Mouse (Mus musculus): ENCODE data around the gene Gnl1. TPM values are rescaled to one million over a fixed set of nuclear protein-coding genes. Genes with fewer than 3 reads are reported as not detected.
"Not testable (repeated sequence)": the region's sequence is repeated elsewhere in the genome, so short reads cannot be mapped to it uniquely, and the experiment has no call there.

The Gnl1 gene
- 34.1 and 37.1 TPM in 2 replicates for polyA plus RNA-seq (2012; rRNA removed)

GRCm38 (mm10) chr17:35979401-35980362, at the start of gene Gnl1, which contains the start of gene Prr3:
Gene Gnl1 (plus strand): TSS chr17:35979851.
Gene Prr3 (minus strand): TSS chr17:35980236.
- H3K4me3 ChIP-seq (replicated peaks; ENCODE audit: extremely low read depth, low read depth, low read length), result peak within 1 kb of the TSS; percentile 75
- peaks cover 6% of the 10 kb centered on the region; the same call in 1 of the 2 replicates for H3K4me1 ChIP-seq (ENCODE audit: control insufficient read depth, insufficient read depth, low read length)
- TF ChIP-seq CTCF (IDR thresholded peaks at IDR 0.05; ENCODE audit: insufficient read depth, low read length), result no peak
- 0 out of 2 replicates have a peak, but pooled peaks have one; percentile 7 for TF ChIP-seq POLR2A (IDR thresholded peaks at IDR 0.05; ENCODE audit: borderline replicate concordance, extremely low read depth, low read depth, low read length)
- peak; percentile 91 for DNase-seq
- under 1% methylated on average over 106 of the region's 109 CpGs for WGBS

- H3K4me3 ChIP-seq (replicated peaks; ENCODE audit: extremely low read depth, low read depth, low read length), result no peak overlapping the region
- H3K4me1 ChIP-seq (ENCODE audit: control insufficient read depth, insufficient read depth, low read length), result no peaks in the 10 kb centered on the region
- DNase-seq, result no peak
- 95% methylated on average over 12 of the region's 12 CpGs for WGBS
- TF ChIP-seq POLR2A (IDR thresholded peaks at IDR 0.05; ENCODE audit: borderline replicate concordance, extremely low read depth, low read depth, low read length), result no peak
- no peak for TF ChIP-seq CTCF (IDR thresholded peaks at IDR 0.05; ENCODE audit: insufficient read depth, low read length)
Measured at GRCm38 (mm10) chr17:35930627-35931026, 49.0 kb upstream of the Gnl1 start.

- DNase-seq, result no peak
- whole genome bisulfite sequencing, result 88% methylated on average over 4 of the region's 4 CpGs
- TF ChIP-seq CTCF (IDR thresholded peaks at IDR 0.05; ENCODE audit: insufficient read depth, low read length), result no peak
- no peak for TF ChIP-seq POLR2A (IDR thresholded peaks at IDR 0.05; ENCODE audit: borderline replicate concordance, extremely low read depth, low read depth, low read length)
- H3K4me3 ChIP-seq (replicated peaks; ENCODE audit: extremely low read depth, low read depth, low read length), result no peak overlapping the region
- no peaks in the 10 kb centered on the region for H3K4me1 ChIP-seq (ENCODE audit: control insufficient read depth, insufficient read depth, low read length)
Measured at GRCm38 (mm10) chr17:35932608-35933007, 47.0 kb upstream of the Gnl1 start.

- WGBS, result 85% methylated on average over 14 of the region's 14 CpGs
- not testable (repeated sequence) for DNase-seq; H3K4me1 ChIP-seq (ENCODE audit: control insufficient read depth, insufficient read depth, low read length)
Measured at GRCm38 (mm10) chr17:35935763-35936162, 43.9 kb upstream of the Gnl1 start.

GRCm38 (mm10) chr17:35937700-35938348, 41.8 kb upstream of the Gnl1 start:
- peak; percentile 33 for DNase-seq
- Histone ChIP-seq H3K4me1 (ENCODE audit: control insufficient read depth, insufficient read depth, low read length) (no peaks in the 10 kb centered on the region), H3K4me3 (replicated peaks; ENCODE audit: extremely low read depth, low read depth, low read length) (no peak overlapping the region)
- 27% methylated on average over 2 of the region's 2 CpGs for WGBS
- peak; percentile 88 for TF ChIP-seq CTCF (IDR thresholded peaks at IDR 0.05; ENCODE audit: insufficient read depth, low read length)
- TF ChIP-seq POLR2A (IDR thresholded peaks at IDR 0.05; ENCODE audit: borderline replicate concordance, extremely low read depth, low read depth, low read length), result no peak

More at GRCm38 (mm10) chr17:35935763-35936162, 43.9 kb upstream of the Gnl1 start:
- H3K4me3 ChIP-seq (replicated peaks; ENCODE audit: extremely low read depth, low read depth, low read length), result not testable (repeated sequence)

- Histone ChIP-seq H3K4me3 (replicated peaks; ENCODE audit: extremely low read depth, low read depth, low read length) (no peak overlapping the region), H3K4me1 (ENCODE audit: control insufficient read depth, insufficient read depth, low read length) (no peaks in the 10 kb centered on the region)
- DNase-seq, result no peak
- WGBS, result 62% methylated on average over 2 of the region's 2 CpGs
- TF ChIP-seq POLR2A (IDR thresholded peaks at IDR 0.05; ENCODE audit: borderline replicate concordance, extremely low read depth, low read depth, low read length) (no peak), CTCF (IDR thresholded peaks at IDR 0.05; ENCODE audit: insufficient read depth, low read length) (no peak)
Measured at GRCm38 (mm10) chr17:35939108-35939507, 40.5 kb upstream of the Gnl1 start.

- no peak overlapping the region for H3K4me3 ChIP-seq (replicated peaks; ENCODE audit: extremely low read depth, low read depth, low read length)
- TF ChIP-seq POLR2A (IDR thresholded peaks at IDR 0.05; ENCODE audit: borderline replicate concordance, extremely low read depth, low read depth, low read length) (no peak), CTCF (IDR thresholded peaks at IDR 0.05; ENCODE audit: insufficient read depth, low read length) (no peak)
- 71% methylated on average over 1 of the region's 1 CpGs for WGBS
- H3K4me1 ChIP-seq (ENCODE audit: control insufficient read depth, insufficient read depth, low read length), result no peaks in the 10 kb centered on the region
- no peak for DNase-seq
Measured at GRCm38 (mm10) chr17:35939941-35940340, 39.7 kb upstream of the Gnl1 start.

GRCm38 (mm10) chr17:35950946-35951345, 28.7 kb upstream of the Gnl1 start:
- H3K4me3 ChIP-seq (replicated peaks; ENCODE audit: extremely low read depth, low read depth, low read length); DNase-seq; H3K4me1 ChIP-seq (ENCODE audit: control insufficient read depth, insufficient read depth, low read length): not testable (repeated sequence)

GRCm38 (mm10) chr17:35952559-35952958, 27.1 kb upstream of the Gnl1 start:
- H3K4me3 ChIP-seq (replicated peaks; ENCODE audit: extremely low read depth, low read depth, low read length); H3K4me1 ChIP-seq (ENCODE audit: control insufficient read depth, insufficient read depth, low read length); DNase-seq: not testable (repeated sequence)
- WGBS, result 65% methylated on average over 3 of the region's 3 CpGs

DNA sequence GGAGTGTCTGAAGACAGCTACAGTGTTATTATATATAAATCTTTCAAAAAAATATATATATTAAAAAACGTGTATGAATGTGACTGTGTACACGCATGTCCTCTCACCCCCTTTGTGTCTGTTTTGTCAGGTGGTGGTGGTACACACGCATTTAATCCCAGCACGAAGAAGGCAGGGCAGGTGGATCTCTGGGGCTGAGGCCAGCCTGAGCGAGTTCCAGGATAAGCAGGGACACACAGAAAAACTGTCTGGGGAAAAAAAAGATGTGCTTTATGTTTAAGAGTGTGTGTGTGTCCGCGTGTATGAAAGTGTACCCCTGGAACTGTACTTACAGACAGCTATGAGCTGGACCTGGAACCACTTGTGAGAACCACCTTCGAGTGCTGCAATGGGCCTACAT, 25.0 kb upstream of the Gnl1 start:
- WGBS, result 74% methylated on average over 8 of the region's 8 CpGs
- no peaks in the 10 kb centered on the region for H3K4me1 ChIP-seq (ENCODE audit: control insufficient read depth, insufficient read depth, low read length)
- no peak for TF ChIP-seq CTCF (IDR thresholded peaks at IDR 0.05; ENCODE audit: insufficient read depth, low read length)
- TF ChIP-seq POLR2A (IDR thresholded peaks at IDR 0.05; ENCODE audit: borderline replicate concordance, extremely low read depth, low read depth, low read length), result no peak
- DNase-seq, result no peak
- H3K4me3 ChIP-seq (replicated peaks; ENCODE audit: extremely low read depth, low read depth, low read length), result no peak overlapping the region
